Comparison of ENCODE assay signal across 9 mouse cellular contexts in genomic region chr16:35517976-35518951, GRCm38 (mm10). TPM values are rescaled to one million over a fixed set of nuclear protein-coding genes. Genes with fewer than 3 reads are reported as not detected.
DNase-seq lines count a peak whose midpoint lies in the region; ATAC-seq lines count a peak whose summit lies in the region.
"Had no signal": no experiment of that assay in that cellular context is flagged by ENCODE, and none has a peak within 500 bp of the region (broad histone marks: within the 10 kb centered on the region; RNA-seq: fewer than 3 reads in every experiment).

No protein-coding gene starts in this region.

- whole genome bisulfite sequencing in midbrain, embryonic 13.5 days = 56% methylated on average over 23 of the region's 23 CpGs
- WGBS in midbrain, embryonic 10.5 days = 70% methylated on average over 23 of the region's 23 CpGs
- WGBS in intestine, embryonic 16.5 days = 30% methylated on average over 23 of the region's 23 CpGs
- WGBS in limb, embryonic 12.5 days = 47% methylated on average over 23 of the region's 23 CpGs
- 37% methylated on average over 23 of the region's 23 CpGs for WGBS in stomach, embryonic 16.5 days

- DNase-seq in midbrain, embryonic 10.5 days (ENCODE audit: low spot score) = no peak
- no peak for DNase-seq in B cell, adult 2 months
- DNase-seq in right cerebral cortex, postnatal 36 days (ENCODE audit: low spot score in 2 of 2) = no peak
- DNase-seq: left cerebral cortex, postnatal 4 days had no signal

- no peaks in the 10 kb centered on the region for H3K36me3 ChIP-seq in midbrain, embryonic 13.5 days
- no peaks in the 10 kb centered on the region for H3K36me3 ChIP-seq in midbrain, embryonic 10.5 days
- H3K36me3 ChIP-seq in intestine, embryonic 16.5 days (ENCODE audit: control insufficient read depth, insufficient read depth, low read length) = no peaks in the 10 kb centered on the region
- H3K36me3 ChIP-seq in limb, embryonic 12.5 days = no peaks in the 10 kb centered on the region
- no peaks in the 10 kb centered on the region for H3K36me3 ChIP-seq in stomach, embryonic 16.5 days (ENCODE audit: control insufficient read depth, insufficient read depth, low read length)
- H3K36me3 ChIP-seq: embryonic facial prominence, embryonic 15.5 days had no signal

- no peaks in the 10 kb centered on the region for H3K9me3 ChIP-seq in midbrain, embryonic 13.5 days
- H3K9me3 ChIP-seq in midbrain, embryonic 10.5 days (replicated peaks) = no peaks in the 10 kb centered on the region
- no peaks in the 10 kb centered on the region for H3K9me3 ChIP-seq in intestine, embryonic 16.5 days (ENCODE audit: control insufficient read depth, low read length)
- no peaks in the 10 kb centered on the region for H3K9me3 ChIP-seq in limb, embryonic 12.5 days
- H3K9me3 ChIP-seq in stomach, embryonic 16.5 days (replicated peaks; ENCODE audit: control insufficient read depth, low read length) = no peaks in the 10 kb centered on the region
- H3K9me3 ChIP-seq: embryonic facial prominence, embryonic 15.5 days had no signal

- ATAC-seq in midbrain, embryonic 13.5 days = no peak
- ATAC-seq in intestine, embryonic 16.5 days = peak; percentile 48; the same call in 1 of the 2 replicates
- no peak for ATAC-seq in limb, embryonic 12.5 days (ENCODE audit: insufficient number of reproducible peaks, insufficient read depth, low FRiP score, low TSS enrichment, low read depth)
- no peak for ATAC-seq in stomach, embryonic 16.5 days (ENCODE audit: insufficient read depth, low FRiP score)

- peaks cover 25% of the 10 kb centered on the region for H3K4me1 ChIP-seq in midbrain, embryonic 13.5 days (replicated peaks)
- H3K4me1 ChIP-seq in midbrain, embryonic 10.5 days = peaks cover 21% of the 10 kb centered on the region
- peaks cover 12% of the 10 kb centered on the region for H3K4me1 ChIP-seq in intestine, embryonic 16.5 days (ENCODE audit: control insufficient read depth, insufficient read depth, low read length)
- H3K4me1 ChIP-seq in limb, embryonic 12.5 days (replicated peaks) = peaks cover 32% of the 10 kb centered on the region
- peaks cover 6% of the 10 kb centered on the region; the same call in 1 of the 2 replicates for H3K4me1 ChIP-seq in stomach, embryonic 16.5 days (ENCODE audit: control insufficient read depth, insufficient read depth, low read length)
- H3K4me1 ChIP-seq: embryonic facial prominence, embryonic 15.5 days had no signal

- H3K27me3 ChIP-seq in midbrain, embryonic 13.5 days = no peaks in the 10 kb centered on the region
- H3K27me3 ChIP-seq in midbrain, embryonic 10.5 days (ENCODE audit: low read depth, poor library complexity, severe bottlenecking) = peaks cover 15% of the 10 kb centered on the region; the same call in 1 of the 2 replicates
- no peaks in the 10 kb centered on the region for H3K27me3 ChIP-seq in intestine, embryonic 16.5 days (replicated peaks; ENCODE audit: control insufficient read depth, insufficient read depth, low read length)
- H3K27me3 ChIP-seq in limb, embryonic 12.5 days = peaks cover 4% of the 10 kb centered on the region; the same call in 1 of the 2 replicates
- no peaks in the 10 kb centered on the region for H3K27me3 ChIP-seq in stomach, embryonic 16.5 days (ENCODE audit: control insufficient read depth, insufficient read depth, low read length)
- H3K27me3 ChIP-seq: embryonic facial prominence, embryonic 15.5 days had no signal

- 0 out of 2 replicates have a peak overlapping the region, but pooled peaks have one; percentile 32 for H3K9ac ChIP-seq in midbrain, embryonic 13.5 days (replicated peaks)
- 0 out of 2 replicates have a peak overlapping the region, but pooled peaks have one; percentile 30 for H3K9ac ChIP-seq in intestine, embryonic 16.5 days (ENCODE audit: low read depth, low read length)
- 0 out of 2 replicates have a peak overlapping the region, but pooled peaks have one; percentile 44 for H3K9ac ChIP-seq in limb, embryonic 12.5 days (replicated peaks)
- H3K9ac ChIP-seq in stomach, embryonic 16.5 days (ENCODE audit: low read length) = 0 out of 2 replicates have a peak overlapping the region, but pooled peaks have one; percentile 6
- H3K9ac ChIP-seq: embryonic facial prominence, embryonic 15.5 days had no signal

- H3K4me2 ChIP-seq in midbrain, embryonic 13.5 days (replicated peaks) = no peak overlapping the region
- peak overlapping the region; percentile 48 for H3K4me2 ChIP-seq in intestine, embryonic 16.5 days (ENCODE audit: low read depth, low read length)
- H3K4me2 ChIP-seq in limb, embryonic 12.5 days = peak overlapping the region; percentile 32
- H3K4me2 ChIP-seq in stomach, embryonic 16.5 days (ENCODE audit: low read depth, low read length) = peak overlapping the region; percentile 16
- H3K4me2 ChIP-seq: embryonic facial prominence, embryonic 15.5 days had no signal

- no peak overlapping the region for H3K27ac ChIP-seq in midbrain, embryonic 13.5 days
- no peak overlapping the region; the same call in 1 of the 2 replicates for H3K27ac ChIP-seq in midbrain, embryonic 10.5 days (replicated peaks)
- H3K27ac ChIP-seq in intestine, embryonic 16.5 days (ENCODE audit: low read length) = no peak overlapping the region
- no peak overlapping the region for H3K27ac ChIP-seq in limb, embryonic 12.5 days
- no peak overlapping the region for H3K27ac ChIP-seq in stomach, embryonic 16.5 days (ENCODE audit: low read length)
- H3K27ac ChIP-seq: embryonic facial prominence, embryonic 15.5 days had no signal

- no peak overlapping the region for H3K4me3 ChIP-seq in midbrain, embryonic 13.5 days (replicated peaks)
- no peak overlapping the region for H3K4me3 ChIP-seq in midbrain, embryonic 10.5 days
- peak overlapping the region; percentile 4; the same call in 1 of the 2 replicates for H3K4me3 ChIP-seq in intestine, embryonic 16.5 days (ENCODE audit: low read length)
- H3K4me3 ChIP-seq in limb, embryonic 12.5 days (replicated peaks) = no peak overlapping the region
- H3K4me3 ChIP-seq in stomach, embryonic 16.5 days (replicated peaks; ENCODE audit: low read length) = 0 out of 2 replicates have a peak overlapping the region, but pooled peaks have one; percentile 0
- H3K4me3 ChIP-seq: embryonic facial prominence, embryonic 15.5 days had no signal

RNA-seq across cellular contexts. Expression of gene Sema5b, which starts 22.7 kb away (rescaled TPM):
- polyA plus RNA-seq in midbrain, embryonic 13.5 days (2015; fragmentation: Nextera tagmentation; extraction: Ambion mirVana) = 36.9 and 43.6 TPM in 2 replicates
- polyA plus RNA-seq in midbrain, embryonic 10.5 days (2016; fragmentation: Nextera tagmentation; extraction: Ambion mirVana) = 59.1 and 72.3 TPM in 2 replicates
- polyA plus RNA-seq in intestine, embryonic 16.5 days (2015; fragmentation: Nextera tagmentation; extraction: Ambion mirVana) = 4.2 and 5.1 TPM in 2 replicates
- 9.4 and 10.0 TPM in 2 replicates for polyA plus RNA-seq in limb, embryonic 12.5 days (2016; fragmentation: Nextera tagmentation; extraction: Ambion mirVana)
- 3.8 and 5.3 TPM in 2 replicates for polyA plus RNA-seq in stomach, embryonic 16.5 days (2015; fragmentation: Nextera tagmentation; extraction: Ambion mirVana)

RNA-seq across cellular contexts. Expression of gene Pdia5, which starts 27.6 kb away (rescaled TPM):
- 12.0 and 13.9 TPM in 2 replicates for polyA plus RNA-seq in midbrain, embryonic 13.5 days (2015; fragmentation: Nextera tagmentation; extraction: Ambion mirVana)
- polyA plus RNA-seq in midbrain, embryonic 10.5 days (2016; fragmentation: Nextera tagmentation; extraction: Ambion mirVana) = 20.9 and 24.5 TPM in 2 replicates
- 54.2 and 60.0 TPM in 2 replicates for polyA plus RNA-seq in intestine, embryonic 16.5 days (2015; fragmentation: Nextera tagmentation; extraction: Ambion mirVana)
- 24.1 and 27.9 TPM in 2 replicates for polyA plus RNA-seq in limb, embryonic 12.5 days (2016; fragmentation: Nextera tagmentation; extraction: Ambion mirVana)
- 57.3 and 57.5 TPM in 2 replicates for polyA plus RNA-seq in stomach, embryonic 16.5 days (2015; fragmentation: Nextera tagmentation; extraction: Ambion mirVana)

Comparison
In these comparisons a context has a peak if more than half of its experiments do, and no peak if none do; other contexts are left out.
1. H3K4me3 ChIP-seq: peak in intestine, embryonic 16.5 days (single experiment) and stomach, embryonic 16.5 days (single experiment); none in midbrain, embryonic 13.5 days (single experiment), midbrain, embryonic 10.5 days (single experiment) and limb, embryonic 12.5 days (single experiment).
2. Peak in every context shown above with its lines, with median percentiles within 50 percentile points of each other: H3K9ac ChIP-seq.